Mouse (Mus musculus) adrenal gland, postnatal 10 days (tissue): ENCODE data around the gene Gm20721. TPM values are rescaled to one million over a fixed set of nuclear protein-coding genes. Genes with fewer than 3 reads are reported as not detected.
"Not testable (repeated sequence)": the region's sequence is repeated elsewhere in the genome, so short reads cannot be mapped to it uniquely, and the experiment has no call there.

Source experiments
- DNase-seq: peaks from one replicate; pipeline ENCODE4 v3.0.0; 2021; ENCODE audit warnings: mixed read lengths
- total RNA-seq, 2 experiments: library from RNA; stranded (reverse); gene quantifications; 2 replicates each; pipeline ENCODE4 v1.2.3; 2021

Gm20721 gene
- total RNA-seq, 2 experiments from 2014 or later: 6.2 to 6.8 TPM

GRCm38 (mm10) chr2:174330616-174331191 is 15.8 kb downstream of the Gm20721 start:
- peak; percentile 86 for DNase-seq

GRCm38 (mm10) chr2:174329663-174330615 is 16.6 kb downstream of the Gm20721 start:
- DNase-seq: peak; percentile 94

GRCm38 (mm10) chr2:174328926-174329662 is 17.4 kb downstream of the Gm20721 start:
- DNase-seq: peak; percentile 50

GRCm38 (mm10) chr2:174328358-174328905 is 18.1 kb downstream of the Gm20721 start:
- DNase-seq: peak; percentile 37

- peak; percentile 82 for DNase-seq
Measured at GRCm38 (mm10) chr2:174327295-174327981, 19.1 kb downstream of the Gm20721 start.

GRCm38 (mm10) chr2:174326481-174326880 is 20.0 kb downstream of the Gm20721 start:
- no peak for DNase-seq

GRCm38 (mm10) chr2:174325989-174326388 is 20.5 kb downstream of the Gm20721 start:
- DNase-seq: no peak

- DNase-seq: no peak
Measured at GRCm38 (mm10) chr2:174316661-174317060, 29.9 kb downstream of the Gm20721 start.

- not testable (repeated sequence) for DNase-seq
Measured at GRCm38 (mm10) chr2:174315445-174315844, 31.1 kb downstream of the Gm20721 start.

GRCm38 (mm10) chr2:174312661-174313060 is 33.9 kb downstream of the Gm20721 start:
- no peak for DNase-seq

- peak; percentile 85 for DNase-seq
Measured at GRCm38 (mm10) chr2:174312118-174312647, 34.3 kb downstream of the Gm20721 start.

GRCm38 (mm10) chr2:174311613-174312012 is 34.9 kb downstream of the Gm20721 start:
- DNase-seq: no peak

- DNase-seq: peak; percentile 67
Measured at GRCm38 (mm10) chr2:174310913-174311514, 35.5 kb downstream of the Gm20721 start.

GRCm38 (mm10) chr2:174307903-174308302 is 38.6 kb downstream of the Gm20721 start:
- no peak for DNase-seq

- DNase-seq: no peak
Measured at GRCm38 (mm10) chr2:174305646-174306045, 40.9 kb downstream of the Gm20721 start.

- DNase-seq: no peak
Measured at GRCm38 (mm10) chr2:174302526-174302925, 44.0 kb downstream of the Gm20721 start.

GRCm38 (mm10) chr2:174300666-174301065 is 45.8 kb downstream of the Gm20721 start:
- no peak for DNase-seq

- no peak for DNase-seq
Measured at GRCm38 (mm10) chr2:174300186-174300585, 46.3 kb downstream of the Gm20721 start.

- no peak for DNase-seq
Measured at GRCm38 (mm10) chr2:174299771-174300160, 46.7 kb downstream of the Gm20721 start.

- DNase-seq: no peak
Measured at GRCm38 (mm10) chr2:174299091-174299770, 47.3 kb downstream of the Gm20721 start.
